Mouse (Mus musculus) G1E-ER4 (cell line): ENCODE measurements at regions not wholly inside any gene's neighbourhood (a gene's known extent, or its start where the extent isn't known, plus 50 kb on each side); places are given as distances from the start of the nearest gene placed in this dataset.

ENCODE experiments used
- GATA1 ChIP-seq: IDR thresholded peaks from one replicate; pipeline ENCODE4 v1.8.0; 2012; ENCODE audit warnings: low read length, inconsistent platforms

GRCm38 (mm10) chr8:46355066-46355465 is 60.6 kb upstream of the Helt start:
- no peak for TF ChIP-seq GATA1

- TF ChIP-seq GATA1, result no peak
These were observed 68.4 kb upstream of the Helt start for GRCm38 (mm10) chr8:46362871-46363306.

GRCm38 (mm10) chr8:46365711-46366110 is 71.2 kb upstream of the Helt start:
- TF ChIP-seq GATA1, result no peak

- no peak for TF ChIP-seq GATA1
These were observed 72.7 kb upstream of the Helt start for GRCm38 (mm10) chr8:46367125-46367524.

- peak; percentile 77 for TF ChIP-seq GATA1
These were observed 79.6 kb upstream of the Helt start for GRCm38 (mm10) chr8:46374092-46374491.

- no peak for TF ChIP-seq GATA1
These were observed 81.5 kb upstream of the Helt start for GRCm38 (mm10) chr8:46375986-46376385.

GRCm38 (mm10) chr8:46384926-46385325 is 85.9 kb upstream of the Acsl1 start:
- TF ChIP-seq GATA1, result no peak

- no peak for TF ChIP-seq GATA1
These were observed 85.0 kb upstream of the Acsl1 start for GRCm38 (mm10) chr8:46385806-46386205.

- no peak for TF ChIP-seq GATA1
These were observed 84.3 kb upstream of the Acsl1 start for GRCm38 (mm10) chr8:46386553-46386952.

GRCm38 (mm10) chr8:46387037-46387436 is 83.8 kb upstream of the Acsl1 start:
- no peak for TF ChIP-seq GATA1

- no peak for TF ChIP-seq GATA1
These were observed 82.4 kb upstream of the Acsl1 start for GRCm38 (mm10) chr8:46388421-46388820.

GRCm38 (mm10) chr8:46390431-46390830 is 80.4 kb upstream of the Acsl1 start:
- no peak for TF ChIP-seq GATA1

- no peak for TF ChIP-seq GATA1
These were observed 79.2 kb upstream of the Acsl1 start for GRCm38 (mm10) chr8:46391678-46392077.

GRCm38 (mm10) chr8:46393296-46393695 is 77.5 kb upstream of the Acsl1 start:
- no peak for TF ChIP-seq GATA1

GRCm38 (mm10) chr8:46394750-46395149 is 76.1 kb upstream of the Acsl1 start:
- no peak for TF ChIP-seq GATA1

- TF ChIP-seq GATA1, result no peak
These were observed 75.5 kb upstream of the Acsl1 start for GRCm38 (mm10) chr8:46395348-46395747.

GRCm38 (mm10) chr8:46397081-46397480 is 73.8 kb upstream of the Acsl1 start:
- no peak for TF ChIP-seq GATA1

- TF ChIP-seq GATA1, result no peak
These were observed 73.1 kb upstream of the Acsl1 start for GRCm38 (mm10) chr8:46397777-46398176.
